Mouse (Mus musculus) embryonic fibroblast, embryonic 13.5 days (primary cell): ENCODE data around the gene Nek5.

ENCODE experiments used
- CTCF ChIP-seq: IDR thresholded peaks from 2 replicates; pipeline ENCODE4 v1.5.1; 2011; ENCODE audit warnings: mild to moderate bottlenecking, control low read depth, low read length, moderate library complexity, borderline replicate concordance; ENCODE audit not compliant: insufficient read depth
- POLR2A ChIP-seq: IDR thresholded peaks from 2 replicates; pipeline ENCODE4 v1.6.1; 2011; ENCODE audit warnings: low read depth, mild to moderate bottlenecking, control low read depth, low read length, moderate library complexity

GRCm38 (mm10) chr8:22079313-22080007 lies 45.4 kb downstream of the Nek5 start:
- no peak for TF ChIP-seq CTCF
- no peak for TF ChIP-seq POLR2A
